Mouse (Mus musculus) NIH3T3 (cell line): ENCODE measurements around the gene Prl3a1.
A peak's percentile ranks its signal among the peaks of the same experiment; 100 is the strongest.

Experiments used
- DNase-seq: peaks from one replicate; pipeline ENCODE4 v3.0.0-alpha.2; 2012; ENCODE audit warnings: low read depth

The Prl3a1 gene

GRCm38 (mm10) chr13:27259136-27259535 lies at the start of gene Prl3a1:
TSS of gene Prl3a1 (plus strand) at chr13:27259436.
- DNase-seq = no peak

- no peak for DNase-seq
These were observed 17.7 kb upstream of the Prl3a1 start, which contains the start of gene Prl3b1 for GRCm38 (mm10) chr13:27241547-27241946. TSS of gene Prl3b1 (plus strand) at chr13:27241847.

- peak; percentile 51 for DNase-seq
These were observed 53.3 kb downstream of the Prl3a1 start, which contains the start of gene Prl6a1 for GRCm38 (mm10) chr13:27312334-27313225. TSS of gene Prl6a1 (plus strand) at chr13:27312627.
